Mouse (Mus musculus): Measurements from ENCODE around the gene Nkx2-3. TPM values are rescaled to one million over a fixed set of nuclear protein-coding genes. Genes with fewer than 3 reads are reported as not detected.

The Nkx2-3 gene
- total RNA-seq, 2 experiments from 2014 or later = not detected

Small RNAs within 50 kb of the gene (microRNA-seq; reads per million reads assigned to microRNA genes)
- gene Gm22646 = 0 reads per million in 2 experiments

Other genes starting within 250 kb of the Nkx2-3 start
- gene Hpse2, start 224.0 kb upstream of the Nkx2-3 start, total RNA-seq (2021) = under 1 TPM in 1 of 2 experiments, not detected in 1; 0.31 TPM
- gene Cnnm1, start 171.9 kb upstream of the Nkx2-3 start, total RNA-seq (2021) = under 1 TPM in 1 of 2 experiments, not detected in 1; 0.31 TPM
- 1,000 to 10,000 TPM; 1,066 to 1,082 TPM for gene Got1, start 87.7 kb upstream of the Nkx2-3 start, total RNA-seq (2021)
- gene Slc25a28, start 62.6 kb downstream of the Nkx2-3 start, total RNA-seq (2021) = 10 to 100 TPM; 27.1 to 28.0 TPM
- 1 to 10 TPM; 2.1 to 2.4 TPM for gene Entpd7, start 77.3 kb downstream of the Nkx2-3 start, total RNA-seq (2021)
- 10 to 100 TPM; 14.3 to 15.3 TPM for gene Cutc, start 140.7 kb downstream of the Nkx2-3 start, total RNA-seq (2021)
- 10 to 100 TPM; 23.5 to 26.0 TPM for gene Cox15, start 140.7 kb downstream of the Nkx2-3 start, total RNA-seq (2021)
- gene Abcc2, start 169.9 kb downstream of the Nkx2-3 start, total RNA-seq (2021) = not detected